Mouse (Mus musculus): ENCODE results near the gene 3110021N24Rik.
A peak's percentile ranks its signal among the peaks of the same experiment; 100 is the strongest.

Gene 3110021N24Rik

GRCm38 (mm10) chr4:108798083-108798830, 78.8 kb downstream of the 3110021N24Rik start:
- DNase-seq = peak; percentile 82 to 88

- DNase-seq = no peak
These were observed 84.1 kb downstream of the 3110021N24Rik start for GRCm38 (mm10) chr4:108803535-108803934.

- no peak for DNase-seq
These were observed 91.7 kb downstream of the 3110021N24Rik start for GRCm38 (mm10) chr4:108811142-108811541.

- no peak for DNase-seq
These were observed 92.1 kb downstream of the 3110021N24Rik start for GRCm38 (mm10) chr4:108811550-108811949.

- no peak for DNase-seq
These were observed 106.2 kb downstream of the 3110021N24Rik start for GRCm38 (mm10) chr4:108825677-108826076.

GRCm38 (mm10) chr4:108826096-108826495, 106.6 kb downstream of the 3110021N24Rik start:
- no peak for DNase-seq

- DNase-seq = no peak
These were observed 107.2 kb downstream of the 3110021N24Rik start for GRCm38 (mm10) chr4:108826643-108827042.

- DNase-seq = no peak
These were observed 111.2 kb downstream of the 3110021N24Rik start for GRCm38 (mm10) chr4:108830698-108831097.
